Mouse (Mus musculus) hindbrain, embryonic 11.5 days (tissue): ENCODE measurements around the gene Phyhd1. TPM values are rescaled to one million over a fixed set of nuclear protein-coding genes. Genes with fewer than 3 reads are reported as not detected.

ENCODE experiments used
- ATAC-seq: fragments of 200-750 bp; cut with Nextera tagmentation; 2 replicates; pipeline ENCODE4 v1.8.0; 2017; ENCODE audit warnings: mild to moderate bottlenecking, moderate TSS enrichment, moderate library complexity; ENCODE audit not compliant: low FRiP score
- DNase-seq: peaks from one replicate; pipeline ENCODE4 v3.0.0-alpha.2; 2015; ENCODE audit warnings: low spot score
- H3K27ac ChIP-seq: fragments of 300-500 bp; sonication (generic); 2 replicates; pipeline ENCODE4 v1.5.1; 2014; ENCODE audit warnings: mild to moderate bottlenecking, low read depth, low read length
- H3K27me3 ChIP-seq: fragments of 300-500 bp; sonication (generic); 2 replicates; pipeline ENCODE4 v1.6.1; 2014; ENCODE audit warnings: mild to moderate bottlenecking, low read length, moderate library complexity, mixed read lengths; ENCODE audit not compliant: control insufficient read depth, insufficient read depth
- H3K36me3 ChIP-seq: fragments of 300-500 bp; sonication (generic); 2 replicates; pipeline ENCODE4 v1.6.1; 2014; ENCODE audit warnings: mild to moderate bottlenecking, low read length, moderate library complexity, mixed read lengths; ENCODE audit not compliant: control insufficient read depth, insufficient read depth
- H3K4me1 ChIP-seq: fragments of 300-500 bp; sonication (generic); replicated peaks from 2 replicates; pipeline ENCODE4 v1.6.1; 2014; ENCODE audit warnings: low read length, mixed read lengths; ENCODE audit not compliant: control insufficient read depth, insufficient read depth
- H3K4me2 ChIP-seq: fragments of 300-500 bp; sonication (generic); replicated peaks from 2 replicates; pipeline ENCODE4 v1.6.1; 2014; ENCODE audit warnings: mild to moderate bottlenecking, low read depth, low read length
- H3K4me3 ChIP-seq: fragments of 300-500 bp; sonication (generic); 2 replicates; pipeline ENCODE4 v1.5.1; 2014; ENCODE audit warnings: low read depth, low read length
- H3K9ac ChIP-seq: fragments of 300-500 bp; sonication (generic); 2 replicates; pipeline ENCODE4 v1.6.1; 2014; ENCODE audit warnings: low read depth, low read length
- H3K9me3 ChIP-seq: fragments of 300-500 bp; sonication (generic); 2 replicates; pipeline ENCODE4 v1.6.1; 2016; ENCODE audit warnings: low read length; ENCODE audit not compliant: control insufficient read depth
- whole genome bisulfite sequencing: fragments of 180-500 bp; shearing (Covaris S2); extraction: QIAGEN DNeasy Blood & Tissue Kit; methylation state at CpG from one replicate; pipeline ENCODE4 v1.1.7; 2014; 5-methylcytosine and 5-hydroxymethylcytosine counted together
- polyA plus RNA-seq: library from polyadenylated mRNA; unstranded; fragments of >200 nt; fragmentation: Nextera tagmentation; extraction: Ambion mirVana; gene quantifications from 2 replicates; pipeline ENCODE4 v1.2.1, GENCODE M21; 2014

Phyhd1 gene
- polyA plus RNA-seq, 1 experiment from 2014 or later: 5.6 TPM

GRCm38 (mm10) chr2:30240267-30240666, 25.7 kb upstream of the Phyhd1 start, which contains the start of gene Gm28035:
Gene Gm28035, plus strand, starts transcription at chr2:30240567.
- ATAC-seq: no peak
- Histone ChIP-seq H3K36me3 (0 out of 2 replicates have a peak, but pooled peaks cover 7% of the 10 kb centered on the region), H3K4me3 (no peak within 1 kb of the TSS), H3K9me3 (no peaks in the 10 kb centered on the region), H3K27me3 (no peaks in the 10 kb centered on the region), H3K9ac (0 out of 2 replicates have a peak within 1 kb of the TSS, but pooled peaks have one; percentile 21), H3K27ac (no peak within 1 kb of the TSS), H3K4me2 (no peak within 1 kb of the TSS), H3K4me1 (peaks cover 11% of the 10 kb centered on the region; the same call in 1 of the 2 replicates)
- DNase-seq: no peak
- WGBS: 76% methylated on average over 2 of the region's 2 CpGs

- Histone ChIP-seq H3K9me3 (no peaks in the 10 kb centered on the region), H3K4me2 (no peak overlapping the region), H3K36me3 (0 out of 2 replicates have a peak, but pooled peaks cover 7% of the 10 kb centered on the region), H3K4me1 (peaks cover 8% of the 10 kb centered on the region; the same call in 1 of the 2 replicates), H3K4me3 (no peak overlapping the region), H3K27me3 (no peaks in the 10 kb centered on the region), H3K27ac (no peak overlapping the region), H3K9ac (no peak overlapping the region)
- ATAC-seq: no peak
- peak; percentile 27 for DNase-seq
- 37% methylated on average over 4 of the region's 4 CpGs for WGBS
These were observed 23.5 kb upstream of the Phyhd1 start for GRCm38 (mm10) chr2:30242509-30242908.

- Histone ChIP-seq H3K9me3 (no peaks in the 10 kb centered on the region), H3K4me3 (no peak overlapping the region), H3K36me3 (0 out of 2 replicates have a peak, but pooled peaks cover 7% of the 10 kb centered on the region), H3K27me3 (no peaks in the 10 kb centered on the region), H3K27ac (no peak overlapping the region), H3K9ac (no peak overlapping the region), H3K4me1 (peaks cover 8% of the 10 kb centered on the region; the same call in 1 of the 2 replicates), H3K4me2 (no peak overlapping the region)
- 97% methylated on average over 4 of the region's 4 CpGs for WGBS
- no peak for ATAC-seq
- no peak for DNase-seq
These were observed 22.6 kb upstream of the Phyhd1 start for GRCm38 (mm10) chr2:30243391-30243790.

GRCm38 (mm10) chr2:30244595-30245178, 21.3 kb upstream of the Phyhd1 start:
- H3K9ac ChIP-seq: no peak overlapping the region
- no peaks in the 10 kb centered on the region for H3K9me3 ChIP-seq
- no peak overlapping the region for H3K4me3 ChIP-seq
- H3K27ac ChIP-seq: no peak overlapping the region
- 0 out of 2 replicates have a peak, but pooled peaks cover 7% of the 10 kb centered on the region for H3K36me3 ChIP-seq
- ATAC-seq (no peak), DNase-seq (no peak)
- no peak overlapping the region for H3K4me2 ChIP-seq
- WGBS: 82% methylated on average over 7 of the region's 7 CpGs
- H3K4me1 ChIP-seq: no peaks in the 10 kb centered on the region
- no peaks in the 10 kb centered on the region for H3K27me3 ChIP-seq

- no peak overlapping the region for H3K4me2 ChIP-seq
- no peaks in the 10 kb centered on the region for H3K27me3 ChIP-seq
- no peak for ATAC-seq
- no peak overlapping the region for H3K27ac ChIP-seq
- no peaks in the 10 kb centered on the region for H3K4me1 ChIP-seq
- no peak for DNase-seq
- H3K4me3 ChIP-seq: no peak overlapping the region
- H3K9ac ChIP-seq: no peak overlapping the region
- H3K9me3 ChIP-seq: no peaks in the 10 kb centered on the region
- 90% methylated on average over 5 of the region's 5 CpGs for WGBS
- H3K36me3 ChIP-seq: no peaks in the 10 kb centered on the region
These were observed 19.0 kb upstream of the Phyhd1 start for GRCm38 (mm10) chr2:30247036-30247435.

GRCm38 (mm10) chr2:30247681-30248080, 18.3 kb upstream of the Phyhd1 start:
- no peak overlapping the region for H3K27ac ChIP-seq
- ATAC-seq (no peak), DNase-seq (no peak)
- 83% methylated on average over 4 of the region's 4 CpGs for WGBS
- H3K4me1 ChIP-seq: no peaks in the 10 kb centered on the region
- no peak overlapping the region for H3K4me2 ChIP-seq
- no peaks in the 10 kb centered on the region for H3K36me3 ChIP-seq
- H3K4me3 ChIP-seq: no peak overlapping the region
- no peaks in the 10 kb centered on the region for H3K27me3 ChIP-seq
- no peaks in the 10 kb centered on the region for H3K9me3 ChIP-seq
- no peak overlapping the region for H3K9ac ChIP-seq

- Histone ChIP-seq H3K4me1 (no peaks in the 10 kb centered on the region), H3K9ac (no peak overlapping the region), H3K9me3 (no peaks in the 10 kb centered on the region), H3K4me3 (no peak overlapping the region), H3K27ac (no peak overlapping the region), H3K4me2 (no peak overlapping the region), H3K27me3 (no peaks in the 10 kb centered on the region), H3K36me3 (no peaks in the 10 kb centered on the region)
- ATAC-seq (no peak), DNase-seq (no peak)
- 96% methylated on average over 3 of the region's 3 CpGs for WGBS
These were observed 16.8 kb upstream of the Phyhd1 start for GRCm38 (mm10) chr2:30249182-30249581.

GRCm38 (mm10) chr2:30250166-30251128, 15.6 kb upstream of the Phyhd1 start:
- Histone ChIP-seq H3K36me3 (no peaks in the 10 kb centered on the region), H3K4me2 (no peak overlapping the region), H3K27ac (no peak overlapping the region), H3K4me3 (no peak overlapping the region), H3K9me3 (no peaks in the 10 kb centered on the region), H3K9ac (no peak overlapping the region), H3K27me3 (no peaks in the 10 kb centered on the region), H3K4me1 (no peaks in the 10 kb centered on the region)
- DNase-seq (no peak), ATAC-seq (no peak)
- 87% methylated on average over 10 of the region's 10 CpGs for WGBS
